Mouse (Mus musculus): Measurements from ENCODE around the gene Grik1. TPM values are rescaled to one million over a fixed set of nuclear protein-coding genes. Genes with fewer than 3 reads are reported as not detected.

Grik1 gene
- total RNA-seq, 2 experiments from 2014 or later: 12.7 to 14.6 TPM

- no peak overlapping the region for H3K4me3 ChIP-seq
- TF ChIP-seq CTCF (conservative IDR thresholded peaks at IDR 0.05): no peak
- no peak overlapping the region for H3K27ac ChIP-seq
- no peak for DNase-seq (ENCODE audit: low spot score in 2 of 2)
These were observed 358.7 kb downstream of the Grik1 start for GRCm38 (mm10) chr16:87931358-87931757.

GRCm38 (mm10) chr16:87930519-87930918 lies 359.5 kb downstream of the Grik1 start:
- DNase-seq (ENCODE audit: low spot score in 2 of 2): no peak
- Histone ChIP-seq H3K27ac (no peak overlapping the region), H3K4me3 (no peak overlapping the region)
- no peak for TF ChIP-seq CTCF (conservative IDR thresholded peaks at IDR 0.05)

- DNase-seq (ENCODE audit: low spot score in 2 of 2): no peak
- Histone ChIP-seq H3K4me3 (no peak overlapping the region), H3K27ac (no peak overlapping the region)
- no peak for TF ChIP-seq CTCF (conservative IDR thresholded peaks at IDR 0.05)
These were observed 361.4 kb downstream of the Grik1 start for GRCm38 (mm10) chr16:87928671-87929070.

- Histone ChIP-seq H3K27ac (no peak overlapping the region), H3K4me3 (no peak overlapping the region)
- DNase-seq (ENCODE audit: low spot score in 2 of 2): no peak
- no peak for TF ChIP-seq CTCF (conservative IDR thresholded peaks at IDR 0.05)
These were observed 372.2 kb downstream of the Grik1 start for GRCm38 (mm10) chr16:87917897-87918296.

- Histone ChIP-seq H3K4me3 (no peak overlapping the region), H3K27ac (no peak overlapping the region)
- no peak for DNase-seq (ENCODE audit: low spot score in 2 of 2)
- TF ChIP-seq CTCF (conservative IDR thresholded peaks at IDR 0.05): no peak
These were observed 372.9 kb downstream of the Grik1 start for GRCm38 (mm10) chr16:87917157-87917546.

- no peak overlapping the region for H3K27ac ChIP-seq
- no peak for DNase-seq (ENCODE audit: low spot score in 2 of 2)
- no peak for TF ChIP-seq CTCF (conservative IDR thresholded peaks at IDR 0.05)
- no peak overlapping the region for H3K4me3 ChIP-seq
These were observed 373.6 kb downstream of the Grik1 start for GRCm38 (mm10) chr16:87916209-87917156.

GRCm38 (mm10) chr16:87915156-87915555 lies 374.9 kb downstream of the Grik1 start:
- no peak for DNase-seq (ENCODE audit: low spot score in 2 of 2)
- H3K4me3 ChIP-seq: no peak overlapping the region

GRCm38 (mm10) chr16:87913781-87914180 lies 376.3 kb downstream of the Grik1 start:
- H3K27ac ChIP-seq: no peak overlapping the region
- no peak for DNase-seq (ENCODE audit: low spot score in 2 of 2)
- no peak for TF ChIP-seq CTCF (conservative IDR thresholded peaks at IDR 0.05)
- H3K4me3 ChIP-seq: no peak overlapping the region

More at GRCm38 (mm10) chr16:87915156-87915555, 374.9 kb downstream of the Grik1 start:
- no peak overlapping the region for H3K27ac ChIP-seq
- TF ChIP-seq CTCF (conservative IDR thresholded peaks at IDR 0.05): no peak

GRCm38 (mm10) chr16:87911201-87911600 lies 378.9 kb downstream of the Grik1 start:
- no peak overlapping the region for H3K4me3 ChIP-seq
- no peak for DNase-seq (ENCODE audit: low spot score in 2 of 2)
- no peak overlapping the region for H3K27ac ChIP-seq
- no peak for TF ChIP-seq CTCF (conservative IDR thresholded peaks at IDR 0.05)

- no peak for TF ChIP-seq CTCF (conservative IDR thresholded peaks at IDR 0.05)
- no peak for DNase-seq (ENCODE audit: low spot score in 2 of 2)
- H3K27ac ChIP-seq: no peak overlapping the region
These were observed 388.0 kb downstream of the Grik1 start for GRCm38 (mm10) chr16:87902049-87902448.

GRCm38 (mm10) chr16:87901189-87901588 lies 388.9 kb downstream of the Grik1 start:
- Histone ChIP-seq H3K4me3 (no peak overlapping the region), H3K27ac (no peak overlapping the region)
- no peak for DNase-seq (ENCODE audit: low spot score in 2 of 2)
- TF ChIP-seq CTCF (conservative IDR thresholded peaks at IDR 0.05): no peak

More at GRCm38 (mm10) chr16:87902049-87902448, 388.0 kb downstream of the Grik1 start:
- no peak overlapping the region for H3K4me3 ChIP-seq

GRCm38 (mm10) chr16:87875927-87876326 lies 414.1 kb downstream of the Grik1 start:
- no peak for TF ChIP-seq CTCF (conservative IDR thresholded peaks at IDR 0.05)
- no peak overlapping the region for H3K4me3 ChIP-seq
- DNase-seq (ENCODE audit: low spot score in 2 of 2): no peak
- no peak overlapping the region for H3K27ac ChIP-seq

- TF ChIP-seq CTCF (conservative IDR thresholded peaks at IDR 0.05): no peak
- Histone ChIP-seq H3K27ac (no peak overlapping the region), H3K4me3 (no peak overlapping the region)
- DNase-seq (ENCODE audit: low spot score in 2 of 2): no peak
These were observed 425.5 kb downstream of the Grik1 start for GRCm38 (mm10) chr16:87864526-87864925.

GRCm38 (mm10) chr16:87861722-87862121 lies 428.3 kb downstream of the Grik1 start:
- DNase-seq (ENCODE audit: low spot score in 2 of 2): no peak
- Histone ChIP-seq H3K4me3 (no peak overlapping the region), H3K27ac (no peak overlapping the region)
- TF ChIP-seq CTCF (conservative IDR thresholded peaks at IDR 0.05): no peak
